Mouse (Mus musculus) cerebellum, postnatal 36 days (tissue): Measurements from ENCODE around the gene Gbx2.

Experiments used
- DNase-seq, 2 experiments: peaks; one replicate each; pipeline ENCODE4 v3.0.0; 2021 to 2022; ENCODE audit warnings: mixed read lengths in 2 of 2

Gene Gbx2

DNA sequence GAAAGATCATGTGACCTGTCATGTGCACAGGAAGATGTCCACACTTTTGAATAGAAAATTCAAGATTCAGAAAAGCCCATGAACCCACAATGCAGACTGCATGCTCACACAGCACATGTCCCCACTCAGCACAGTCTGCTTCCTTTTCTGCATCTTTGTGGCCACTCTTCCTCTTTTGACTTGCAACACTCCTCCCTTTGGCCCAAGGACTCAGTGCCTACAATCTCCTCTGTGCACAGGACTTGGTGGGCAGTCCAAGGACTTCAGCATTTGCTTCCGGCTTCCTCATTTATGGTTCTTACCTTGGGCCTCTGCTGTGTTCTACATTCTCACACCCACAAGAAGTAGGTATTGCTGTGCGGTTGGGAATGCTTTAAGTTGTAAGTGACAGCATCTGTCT, 28.7 kb downstream of the Gbx2 start:
- no peak for DNase-seq

DNA sequence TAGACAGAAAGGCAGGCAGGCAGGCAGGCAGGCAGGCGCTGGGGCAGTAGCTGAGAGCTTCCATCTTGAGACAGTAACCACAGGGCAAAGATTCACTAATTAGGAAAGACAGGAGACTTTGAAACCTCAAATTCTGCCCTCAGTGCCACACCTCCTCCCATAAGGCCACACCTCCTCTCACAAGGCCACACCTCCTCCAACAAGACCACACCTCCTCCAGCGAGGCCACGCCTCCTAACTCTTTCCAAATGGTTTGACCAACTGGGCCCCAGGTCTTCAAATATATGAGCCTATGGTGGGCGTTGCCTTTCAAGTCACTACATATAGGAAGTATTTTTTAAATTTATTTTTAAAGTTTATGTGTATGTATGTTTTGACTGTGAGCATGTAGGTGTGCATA, 29.6 kb downstream of the Gbx2 start:
- no peak for DNase-seq

DNA sequence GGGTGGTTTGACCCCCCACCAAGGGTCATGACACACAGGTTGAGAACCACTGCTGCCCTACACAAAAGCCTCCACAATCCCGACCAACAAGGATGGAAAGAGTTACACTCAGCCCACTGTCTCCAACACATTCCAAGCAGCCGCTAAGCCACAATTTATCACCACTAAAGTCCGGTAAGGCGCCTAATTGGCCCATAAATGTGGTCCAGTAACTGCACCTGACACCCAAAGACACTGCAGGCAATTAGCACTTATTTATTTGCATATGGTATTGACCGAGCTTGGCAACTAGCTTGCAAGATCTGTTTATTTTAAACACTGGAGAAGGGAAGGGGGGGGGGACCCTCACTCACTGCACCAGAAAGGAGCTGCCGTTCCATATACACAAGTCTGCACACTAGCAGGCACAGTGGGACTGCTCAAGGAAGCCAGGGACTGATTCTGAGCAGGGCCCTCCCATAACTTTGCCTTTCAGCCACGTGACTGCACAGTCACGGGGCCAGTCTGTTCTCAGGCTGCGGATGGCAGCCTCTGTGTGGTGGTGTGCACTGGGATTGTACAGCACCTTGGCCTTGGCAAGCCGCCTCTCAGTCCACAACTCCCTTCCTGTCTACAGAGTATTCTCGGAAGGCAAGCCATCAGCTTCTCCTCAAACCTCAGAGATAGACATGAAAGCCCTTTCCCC, 31.1 kb downstream of the Gbx2 start:
- DNase-seq, result no peak

DNA sequence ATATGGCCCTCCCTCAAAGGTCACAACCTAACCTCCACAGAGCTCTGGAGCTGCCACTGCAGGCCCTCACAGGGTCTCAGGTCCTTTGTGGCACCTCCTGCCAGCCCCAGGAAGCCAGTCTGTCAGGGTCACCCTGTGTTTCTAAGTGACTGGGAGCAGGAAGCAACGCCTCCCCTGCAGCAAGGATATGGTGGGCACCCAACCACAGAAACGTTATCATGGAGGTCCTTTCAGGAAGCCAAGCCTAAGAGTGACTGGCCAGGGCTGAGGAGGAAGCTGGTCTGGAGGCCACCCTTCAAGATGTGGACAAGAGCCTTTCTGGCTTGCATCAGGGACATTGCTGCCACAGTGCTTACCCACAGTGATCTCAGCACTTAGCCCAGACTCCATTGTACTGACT, 31.9 kb downstream of the Gbx2 start:
- DNase-seq, result no peak

DNA sequence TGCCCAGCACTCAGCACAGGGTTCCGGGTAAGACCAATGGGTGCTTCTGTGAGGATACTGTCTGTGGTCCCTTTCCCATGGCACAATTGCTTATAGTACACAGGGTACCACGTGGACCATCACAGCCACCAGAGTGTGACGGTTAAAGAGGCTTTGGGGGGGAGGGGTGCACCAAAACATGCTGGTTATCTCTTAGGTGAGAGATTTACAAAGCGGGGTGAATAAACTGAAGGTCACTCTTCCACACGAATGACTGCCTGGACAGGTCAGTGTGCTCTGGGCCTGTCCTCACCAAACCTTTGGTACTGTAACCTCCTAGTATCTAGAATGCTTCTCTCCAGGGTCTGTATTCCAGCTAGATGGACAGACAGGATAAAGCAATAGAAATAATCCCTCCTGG, 35.2 kb downstream of the Gbx2 start:
- no peak for DNase-seq

DNA sequence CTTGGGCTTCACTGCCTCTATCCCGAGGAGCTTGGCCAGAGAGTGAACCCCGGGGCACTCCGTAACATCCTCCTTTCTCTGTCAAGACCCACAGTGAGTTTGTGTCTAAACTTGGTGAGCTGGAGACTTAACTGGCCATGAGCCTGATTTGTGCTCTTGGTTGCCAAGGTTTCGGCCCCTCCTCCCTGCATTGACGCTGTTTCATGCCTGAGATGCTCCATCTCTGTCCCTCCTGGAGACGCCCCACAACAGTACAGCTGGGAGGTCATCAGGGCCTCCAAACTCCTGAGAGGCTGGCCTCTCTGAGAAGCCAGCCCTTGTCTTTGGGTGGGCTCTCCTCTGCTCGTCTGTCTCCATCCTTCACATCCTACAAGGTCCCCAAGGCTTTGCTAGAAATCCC, 38.7 kb downstream of the Gbx2 start:
- DNase-seq, result no peak

DNA sequence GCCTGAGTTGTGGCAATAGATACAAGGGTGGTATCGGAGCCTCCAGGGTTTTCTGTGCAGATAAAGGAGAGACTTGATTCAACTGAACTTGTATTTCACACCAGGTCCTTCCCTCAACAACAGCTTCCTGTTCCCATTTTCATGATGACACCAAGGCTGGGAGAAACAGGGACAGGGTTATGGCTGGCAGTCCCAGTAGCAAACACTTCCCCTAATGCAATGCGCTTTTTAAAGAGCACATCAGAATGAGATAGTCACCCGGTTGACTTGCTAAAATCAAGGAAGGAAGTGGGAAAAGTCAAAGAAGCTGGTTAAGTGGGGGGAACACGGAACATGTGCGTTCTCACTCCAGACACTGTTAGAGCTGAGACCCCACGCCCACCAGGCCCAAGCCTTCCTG, 39.6 kb downstream of the Gbx2 start:
- no peak for DNase-seq

DNA sequence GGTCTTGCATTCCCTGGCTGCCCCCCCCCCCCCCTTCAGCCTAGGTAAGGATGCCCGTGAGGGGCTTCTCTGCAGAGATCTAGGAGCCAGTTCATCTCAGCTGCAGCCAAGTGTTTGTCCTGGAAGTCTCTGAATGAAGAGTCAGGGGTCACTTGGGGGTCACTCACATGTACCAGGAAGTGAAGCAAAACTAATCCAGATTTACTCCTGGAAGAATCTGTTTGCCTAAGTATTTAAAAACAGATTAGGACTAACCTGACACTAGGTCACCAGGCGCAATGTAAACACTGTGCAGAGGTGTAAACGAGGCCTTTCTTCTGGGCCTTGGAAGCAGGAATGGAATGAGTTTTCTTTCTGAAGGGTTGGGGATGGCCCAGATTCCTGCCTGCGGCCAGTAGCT, 45.3 kb downstream of the Gbx2 start:
- DNase-seq, result no peak

DNA sequence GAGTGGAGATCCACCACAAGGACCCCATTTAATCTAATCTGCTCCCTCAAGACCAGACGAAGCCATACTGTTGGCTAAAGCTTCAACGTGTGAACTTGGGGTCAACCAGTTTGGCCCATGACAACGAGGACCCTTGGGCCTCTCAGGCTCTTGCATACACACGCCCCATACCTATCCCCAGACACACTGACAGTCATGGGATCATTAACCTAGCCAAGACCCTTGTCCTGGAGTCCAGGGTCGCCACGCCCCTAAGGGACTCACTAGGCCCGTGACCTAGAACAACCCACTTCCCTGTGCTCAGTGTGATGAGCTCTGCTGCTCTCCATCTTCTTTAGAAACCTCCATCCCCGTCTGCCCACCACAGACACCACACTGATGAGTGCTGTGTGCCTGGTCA, 46.6 kb downstream of the Gbx2 start:
- DNase-seq, result no peak

DNA sequence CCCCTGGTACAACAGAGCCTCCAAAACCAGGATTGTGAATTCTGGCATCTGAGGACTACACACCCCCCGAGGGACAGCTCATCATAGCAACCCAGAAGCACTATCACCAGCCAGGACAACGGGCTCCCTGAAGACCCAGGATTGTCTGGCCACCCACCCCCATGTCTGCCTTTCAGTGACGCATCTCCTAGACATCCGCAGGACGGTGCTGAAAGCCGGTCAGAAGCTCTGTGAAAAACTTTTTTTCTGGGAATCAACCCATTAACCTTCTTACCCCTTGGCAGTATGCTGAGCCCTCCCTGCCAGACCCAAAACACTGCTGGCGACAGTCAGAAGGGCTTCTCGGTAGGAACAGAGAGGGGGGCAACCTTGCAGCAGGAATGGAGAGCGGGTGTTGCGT, 50.1 kb downstream of the Gbx2 start:
- no peak for DNase-seq

DNA sequence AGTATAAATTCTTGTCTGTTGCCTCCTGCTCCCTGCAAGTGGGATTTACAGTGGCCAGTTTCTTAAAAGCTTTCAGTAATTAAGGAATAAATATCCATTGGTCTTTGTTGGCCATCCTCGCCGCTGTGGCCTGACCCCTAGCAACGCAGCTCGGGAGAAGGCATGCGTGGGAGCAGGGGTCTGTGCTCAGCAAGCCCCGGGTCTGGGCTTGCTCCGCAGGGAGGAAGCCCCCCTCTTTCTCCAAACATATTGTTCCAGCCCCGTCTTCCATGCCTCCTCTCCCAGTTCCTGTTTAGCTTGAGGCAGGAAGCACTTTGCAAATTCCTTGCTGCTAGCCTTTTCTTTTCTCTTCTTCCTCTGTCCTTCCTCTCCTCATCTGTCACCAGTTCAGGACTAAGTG, 50.8 kb downstream of the Gbx2 start:
- no peak for DNase-seq

DNA sequence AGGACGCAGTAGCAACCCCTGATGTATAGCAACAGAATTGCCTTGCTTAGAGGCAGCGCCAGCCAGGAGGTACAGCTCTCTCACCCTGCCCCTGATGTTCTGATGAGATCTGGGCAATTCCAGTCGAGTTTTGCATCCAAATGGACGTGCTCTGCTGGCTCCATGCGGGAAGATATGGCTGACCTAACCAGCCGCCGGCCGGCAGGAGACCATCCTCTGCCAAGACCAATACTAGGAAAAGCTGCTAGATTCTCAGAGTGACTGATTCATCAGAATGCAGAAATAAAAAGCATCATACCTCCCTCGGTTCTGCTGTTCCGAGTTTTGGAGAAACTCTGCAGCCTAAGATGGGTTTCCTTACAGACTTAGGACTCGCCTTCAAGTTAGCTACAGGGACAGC, 52.5 kb downstream of the Gbx2 start:
- peak; percentile 28 to 41 for DNase-seq
